Mouse (Mus musculus) cerebellum, adult 9-10 months (tissue): Measurements from ENCODE around the gene Atrnl1.
"Not testable (repeated sequence)": the region's sequence is repeated elsewhere in the genome, so short reads cannot be mapped to it uniquely, and the experiment has no call there.

Experiments used
- DNase-seq: peaks from one replicate; pipeline ENCODE4 v3.0.0; 2022

Gene Atrnl1

DNA sequence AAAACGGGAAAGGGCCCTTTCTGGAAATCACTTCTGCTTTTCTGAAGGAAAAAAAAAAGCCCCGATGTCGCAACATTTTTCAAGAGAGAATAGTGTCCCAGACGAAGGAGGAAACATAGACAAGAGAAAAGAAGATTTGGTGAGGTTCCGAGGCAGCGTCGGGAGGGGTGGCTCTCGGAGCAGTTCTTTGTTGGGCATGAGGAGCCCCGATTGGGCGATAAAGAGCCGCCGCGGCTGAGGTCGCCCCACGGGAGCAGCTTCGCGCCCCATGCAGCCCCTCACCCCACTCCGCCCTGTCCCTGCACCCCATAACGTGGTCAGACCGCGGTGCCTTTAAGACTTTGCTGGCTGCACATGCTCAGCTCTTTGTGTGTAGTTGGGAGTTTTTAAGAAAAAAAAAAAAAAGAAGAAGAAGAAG is 767 bp upstream of the Atrnl1 start:
- peak; percentile 4 for DNase-seq

DNA sequence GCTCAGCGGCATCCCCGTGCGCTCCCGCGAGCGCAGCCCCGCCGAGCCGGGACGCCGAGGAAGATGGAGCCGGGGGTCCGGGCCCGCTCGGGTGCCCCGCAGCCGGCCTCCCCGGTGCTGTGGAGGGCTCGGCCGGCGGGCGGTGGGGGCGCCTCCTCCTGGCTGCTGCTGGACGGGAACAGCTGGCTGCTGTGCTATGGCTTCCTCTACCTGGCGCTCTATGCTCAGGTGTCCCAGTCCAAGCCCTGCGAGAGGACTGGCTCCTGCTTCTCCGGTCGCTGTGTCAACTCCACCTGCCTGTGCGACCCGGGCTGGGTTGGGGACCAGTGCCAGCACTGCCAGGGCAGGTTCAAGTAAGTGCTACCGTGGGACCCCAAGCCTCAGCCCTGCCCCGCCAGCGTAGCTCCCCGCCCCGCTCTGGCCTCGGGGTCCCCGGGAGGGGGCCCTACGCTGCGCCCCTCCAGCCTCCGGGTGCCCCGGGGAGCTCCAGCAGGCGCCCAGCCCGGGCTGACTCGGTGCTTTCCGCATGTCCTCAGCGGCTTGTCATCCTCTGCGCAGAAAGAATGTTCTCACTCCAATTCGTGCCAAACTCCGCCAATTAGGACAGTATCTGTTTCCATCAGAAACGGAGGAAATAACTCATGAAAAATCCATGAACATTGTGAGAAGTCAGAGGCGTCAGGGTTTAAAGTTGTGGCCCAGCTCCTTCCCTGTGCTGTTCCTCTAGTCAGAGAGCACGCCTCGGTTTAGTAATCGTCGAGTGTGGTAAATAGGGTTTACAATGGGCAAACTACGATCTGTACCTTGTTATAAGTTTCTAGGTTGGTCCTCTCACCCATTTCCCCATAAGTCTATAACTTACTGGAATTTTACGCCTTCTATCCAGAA is 701 bp downstream of the Atrnl1 start:
- peak; percentile 8 for DNase-seq

DNA sequence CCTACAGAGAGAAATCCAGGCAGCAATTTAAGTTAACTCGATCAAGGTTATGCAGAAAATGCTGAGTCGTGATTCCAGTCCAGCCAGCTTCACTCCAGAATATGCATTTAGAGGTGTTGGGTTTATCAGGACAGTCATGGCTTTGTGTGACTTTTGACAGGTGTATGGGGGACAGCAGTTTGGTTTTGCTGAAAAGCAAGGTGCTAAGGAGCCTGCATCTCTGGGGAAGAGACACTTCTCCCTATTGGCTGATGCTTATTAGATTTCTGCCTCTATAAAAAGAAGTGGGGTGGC is 1.3 kb downstream of the Atrnl1 start:
- no peak for DNase-seq

DNA sequence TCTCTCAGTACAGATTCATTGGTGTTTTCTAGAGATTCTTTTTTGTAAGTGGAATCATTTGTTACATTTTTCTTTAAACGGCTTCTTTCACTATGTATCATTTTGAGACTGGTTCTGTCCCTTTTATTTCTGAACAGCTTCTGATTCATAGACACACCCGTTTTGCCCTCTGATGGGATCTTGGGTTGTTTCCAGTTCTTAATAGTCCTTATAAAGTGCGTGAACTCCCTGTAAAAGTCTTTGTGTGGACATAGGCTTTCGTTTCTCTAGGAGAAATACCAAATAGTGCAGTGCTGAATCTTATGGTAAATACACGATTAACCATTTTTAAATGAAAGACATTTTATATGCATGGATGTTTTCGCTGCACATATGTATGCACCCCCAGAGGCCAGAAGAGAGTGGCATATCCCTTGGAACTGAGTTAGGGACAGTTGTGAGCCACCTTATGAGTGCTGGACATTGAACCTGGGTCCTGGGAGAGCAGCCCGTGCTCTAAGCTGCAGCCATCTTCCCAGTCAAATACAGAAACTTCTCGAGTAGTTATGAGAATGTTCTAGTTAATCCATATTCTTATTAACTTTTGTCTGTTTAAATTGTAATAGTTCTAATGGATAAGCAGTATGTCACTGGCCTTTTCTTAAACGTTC is 5.3 kb downstream of the Atrnl1 start:
- DNase-seq, result no peak

DNA sequence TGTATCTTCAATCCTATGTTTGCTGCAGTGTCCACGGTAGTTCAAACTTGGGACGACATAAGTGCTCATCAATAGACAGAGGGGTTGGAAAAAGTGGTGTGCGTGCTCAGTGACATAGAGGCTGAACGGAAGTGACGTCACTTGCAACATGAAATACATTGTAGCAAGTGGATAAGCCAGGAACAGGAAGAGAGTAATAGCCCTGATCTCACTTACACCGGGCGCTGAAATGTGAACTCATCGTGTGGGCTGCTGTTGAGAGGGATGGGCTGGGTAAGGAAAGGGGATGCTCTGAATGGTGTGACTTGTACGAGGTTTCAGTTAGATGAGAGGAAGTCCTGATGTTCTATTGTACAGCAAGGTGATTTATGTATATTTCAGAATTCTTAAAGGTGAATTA is 8.3 kb downstream of the Atrnl1 start:
- no peak for DNase-seq

DNA sequence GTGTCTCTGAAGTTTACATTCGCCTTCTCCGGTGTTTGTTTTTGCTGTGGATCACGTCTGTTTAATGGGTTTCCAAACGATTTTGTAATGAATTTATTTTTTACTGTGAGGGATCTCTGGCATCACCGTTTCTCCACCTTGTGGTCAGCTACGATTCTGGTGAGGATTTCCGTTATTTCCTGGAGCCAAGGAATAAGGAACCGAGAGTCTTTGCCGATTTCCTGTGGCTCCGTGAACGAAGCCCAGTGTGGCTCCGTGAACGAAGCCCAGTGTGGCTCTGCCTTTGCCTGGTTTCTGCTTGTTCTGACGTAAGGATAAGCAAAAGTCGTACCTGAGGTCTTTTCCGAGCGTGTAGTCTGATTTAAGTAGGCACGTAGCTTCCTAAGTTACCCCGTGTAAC is 11.0 kb downstream of the Atrnl1 start:
- no peak for DNase-seq

DNA sequence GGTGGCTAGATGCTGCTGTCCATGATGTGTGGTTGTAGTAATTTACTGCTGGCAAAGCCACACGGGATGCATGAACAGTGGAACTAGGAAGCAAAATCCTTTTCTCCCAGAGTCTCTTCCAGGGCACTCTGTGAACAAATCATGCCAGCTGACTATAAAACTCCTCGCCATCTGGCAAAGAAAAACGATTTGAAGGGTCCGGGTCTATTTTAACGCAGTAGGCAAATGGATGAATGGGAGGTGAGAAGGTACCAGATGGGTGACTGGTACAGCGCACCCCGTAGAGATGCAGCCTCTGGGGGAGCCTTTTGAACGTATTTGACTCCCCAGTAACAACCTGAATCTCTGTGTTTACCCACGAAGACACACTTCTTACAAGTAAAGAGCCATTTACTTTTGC is 14.9 kb downstream of the Atrnl1 start:
- DNase-seq, result no peak

DNA sequence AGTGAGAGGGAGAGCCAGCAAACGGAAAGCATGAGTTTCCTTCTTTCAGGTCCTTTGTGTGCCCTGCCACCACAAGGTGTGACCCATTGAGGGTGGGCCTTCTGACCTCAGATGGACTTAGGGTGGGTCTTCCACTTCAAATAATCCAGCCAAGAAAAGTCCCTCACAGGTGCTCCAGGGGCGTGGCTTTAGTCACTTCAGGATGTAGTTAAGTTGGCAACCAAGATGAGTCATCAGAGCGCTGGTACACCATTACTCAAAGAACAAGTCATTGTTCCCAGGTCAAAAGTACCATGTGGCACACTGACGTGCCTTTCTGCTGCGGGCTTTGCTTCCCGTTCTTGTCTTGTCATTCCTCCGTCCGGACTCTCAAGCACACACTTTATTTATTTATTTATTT is 16.4 kb downstream of the Atrnl1 start:
- no peak for DNase-seq

DNA sequence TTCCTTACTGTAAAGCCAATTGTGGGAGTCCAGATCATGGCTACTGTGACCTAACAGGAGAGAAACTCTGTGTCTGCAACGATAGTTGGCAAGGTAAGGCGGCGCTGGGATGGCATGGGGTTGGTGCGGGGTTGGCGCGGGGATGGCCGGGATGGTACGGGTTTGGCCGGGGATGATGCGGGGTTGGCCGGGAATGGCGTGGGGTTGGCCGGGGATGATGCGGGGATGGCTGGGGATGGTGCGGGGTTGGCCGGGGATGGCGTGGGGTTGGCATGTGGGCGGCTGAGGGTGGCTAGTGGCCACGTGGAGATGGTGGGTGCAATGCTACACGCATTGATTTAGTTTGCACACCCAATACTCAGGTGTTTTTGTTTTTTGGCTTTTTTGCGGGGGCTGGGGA is 31.7 kb downstream of the Atrnl1 start:
- no peak for DNase-seq

DNA sequence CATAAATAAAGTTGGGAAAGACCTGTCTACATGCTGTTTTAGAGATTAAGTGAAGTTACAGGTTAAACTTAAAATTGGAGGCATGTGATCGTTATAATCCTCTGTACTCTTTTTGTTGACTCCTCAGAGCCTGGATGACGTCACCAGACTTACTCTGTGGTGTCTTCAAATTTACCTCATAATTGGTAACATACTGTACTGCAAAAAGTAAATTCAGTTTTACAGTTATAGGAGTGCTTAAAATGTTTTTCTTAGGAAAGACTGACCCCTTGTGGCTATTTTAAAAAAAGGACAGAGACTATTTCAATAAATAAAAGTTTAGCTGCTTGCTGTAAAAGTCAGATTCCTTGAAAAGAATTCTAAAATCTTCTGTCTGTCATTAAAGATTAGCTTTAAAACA is 32.1 kb downstream of the Atrnl1 start:
- DNase-seq, result peak; percentile 41

DNA sequence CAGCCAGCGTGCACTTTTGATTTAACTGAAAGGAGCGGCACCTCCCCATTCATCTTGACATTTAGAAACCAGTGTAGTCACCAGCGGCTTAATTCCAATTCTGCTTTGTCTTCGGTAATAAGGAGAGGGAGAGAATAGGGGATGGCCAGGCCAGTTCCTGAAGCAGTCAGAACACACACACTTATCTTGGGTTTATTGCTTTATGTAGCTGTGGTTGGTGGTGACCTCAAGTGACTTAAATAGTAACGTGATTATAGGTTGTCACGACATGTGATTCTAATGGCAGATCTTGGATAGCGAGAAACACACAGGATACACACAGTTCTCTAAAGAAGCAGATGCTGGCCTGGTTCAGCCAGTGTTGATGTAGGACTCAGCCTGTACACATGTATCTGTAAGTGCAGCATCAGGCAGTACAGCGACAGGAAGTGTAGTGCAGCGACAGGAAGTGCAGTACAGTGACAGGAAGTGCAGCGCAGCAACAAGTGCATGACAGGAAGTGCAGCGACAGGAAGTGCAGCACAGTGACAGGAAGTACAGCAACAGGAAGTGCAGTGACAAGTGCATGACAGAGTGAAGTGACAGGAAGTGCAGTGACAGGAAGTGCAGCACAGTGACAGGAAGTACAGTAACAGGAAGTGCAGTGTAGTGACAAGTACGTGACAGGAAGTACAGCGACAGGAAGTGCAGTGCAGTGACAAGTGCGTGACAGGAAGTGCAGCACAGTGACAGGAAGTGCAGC is 37.5 kb downstream of the Atrnl1 start:
- no peak for DNase-seq

DNA sequence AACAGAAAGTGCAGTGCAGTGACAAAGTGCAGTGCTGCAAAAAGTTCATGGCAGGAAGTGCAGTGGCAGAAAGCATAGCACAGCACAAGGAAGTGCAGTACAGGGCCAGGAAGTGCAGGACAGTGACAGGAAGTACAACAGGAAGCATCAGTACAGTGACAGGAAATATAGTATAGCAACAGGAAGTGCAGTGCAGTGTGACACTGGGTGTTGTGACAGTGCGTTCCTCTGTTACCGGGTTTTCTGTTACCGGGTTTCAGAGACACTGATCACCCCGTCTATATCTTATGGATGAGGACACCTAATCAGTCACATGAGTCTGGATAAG is 38.1 kb downstream of the Atrnl1 start:
- no peak for DNase-seq

DNA sequence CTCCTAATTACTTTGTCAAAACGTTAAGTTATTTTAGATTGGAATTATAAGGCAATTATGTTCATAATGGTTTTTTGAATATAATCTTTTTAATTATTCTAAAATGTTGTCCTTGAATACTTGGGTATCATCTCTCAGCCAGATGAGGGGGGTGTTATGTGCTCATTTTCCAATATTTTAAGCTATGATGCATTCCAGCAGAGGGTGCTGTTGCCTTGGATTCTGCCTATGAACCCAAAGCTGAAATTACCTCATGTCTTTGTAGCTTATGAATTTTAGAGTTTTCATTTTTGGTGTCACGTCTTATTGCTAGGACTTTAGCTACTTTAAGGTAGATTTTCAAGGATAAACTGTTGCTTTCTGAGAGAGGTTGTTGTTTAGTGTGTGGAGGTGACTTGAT is 44.2 kb downstream of the Atrnl1 start:
- DNase-seq, result peak; percentile 49

DNA sequence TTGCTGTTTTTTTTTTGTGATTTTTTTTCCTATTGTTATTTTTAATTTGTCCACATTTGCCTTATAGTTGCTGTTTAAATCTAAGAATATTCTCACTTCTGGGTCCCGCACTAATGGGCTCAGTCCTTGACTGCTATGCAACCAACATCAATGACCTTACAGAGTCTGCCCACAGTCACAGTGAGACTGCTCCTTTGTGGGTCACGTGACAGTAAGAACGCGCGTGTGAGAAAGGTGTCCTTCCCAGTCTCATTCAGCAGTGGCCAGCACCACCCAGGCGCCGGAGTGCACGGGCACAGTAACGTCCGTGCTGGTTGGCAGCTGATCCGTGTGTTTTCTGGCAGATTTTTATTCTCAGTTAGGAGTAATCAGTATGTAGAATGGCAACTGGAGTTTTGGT is 44.7 kb downstream of the Atrnl1 start:
- DNase-seq, result peak; percentile 4

DNA sequence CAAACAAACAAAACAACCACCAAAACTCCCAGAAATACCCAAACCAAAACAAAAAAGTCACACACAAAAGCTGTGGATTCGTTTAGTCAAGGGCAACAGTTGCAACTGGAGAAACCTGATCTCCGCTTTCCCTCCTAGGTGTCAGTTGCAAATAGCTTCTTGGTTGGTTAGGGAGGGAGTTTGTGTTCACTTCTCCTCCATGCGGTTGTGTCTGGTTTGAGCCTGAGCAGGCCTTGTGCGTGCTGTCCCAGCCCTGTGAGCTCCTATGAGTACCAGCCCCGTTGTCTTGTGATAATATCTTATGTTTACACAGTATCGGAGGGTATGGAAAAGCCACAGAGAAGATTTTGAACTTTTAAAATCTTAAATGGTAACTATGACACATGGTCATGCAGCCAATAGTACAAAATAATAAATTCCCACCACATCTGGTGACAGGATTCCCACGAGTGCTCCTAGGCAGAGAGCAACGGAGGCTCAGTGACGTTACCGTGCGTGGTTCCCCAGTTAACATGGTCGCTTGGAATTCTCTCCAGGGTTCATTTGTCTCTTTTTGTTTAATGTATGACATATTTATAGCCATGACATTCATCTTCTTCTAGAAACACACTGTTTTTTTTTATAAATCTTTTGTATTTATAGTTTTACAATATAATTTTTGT is 46.7 kb downstream of the Atrnl1 start:
- no peak for DNase-seq

DNA sequence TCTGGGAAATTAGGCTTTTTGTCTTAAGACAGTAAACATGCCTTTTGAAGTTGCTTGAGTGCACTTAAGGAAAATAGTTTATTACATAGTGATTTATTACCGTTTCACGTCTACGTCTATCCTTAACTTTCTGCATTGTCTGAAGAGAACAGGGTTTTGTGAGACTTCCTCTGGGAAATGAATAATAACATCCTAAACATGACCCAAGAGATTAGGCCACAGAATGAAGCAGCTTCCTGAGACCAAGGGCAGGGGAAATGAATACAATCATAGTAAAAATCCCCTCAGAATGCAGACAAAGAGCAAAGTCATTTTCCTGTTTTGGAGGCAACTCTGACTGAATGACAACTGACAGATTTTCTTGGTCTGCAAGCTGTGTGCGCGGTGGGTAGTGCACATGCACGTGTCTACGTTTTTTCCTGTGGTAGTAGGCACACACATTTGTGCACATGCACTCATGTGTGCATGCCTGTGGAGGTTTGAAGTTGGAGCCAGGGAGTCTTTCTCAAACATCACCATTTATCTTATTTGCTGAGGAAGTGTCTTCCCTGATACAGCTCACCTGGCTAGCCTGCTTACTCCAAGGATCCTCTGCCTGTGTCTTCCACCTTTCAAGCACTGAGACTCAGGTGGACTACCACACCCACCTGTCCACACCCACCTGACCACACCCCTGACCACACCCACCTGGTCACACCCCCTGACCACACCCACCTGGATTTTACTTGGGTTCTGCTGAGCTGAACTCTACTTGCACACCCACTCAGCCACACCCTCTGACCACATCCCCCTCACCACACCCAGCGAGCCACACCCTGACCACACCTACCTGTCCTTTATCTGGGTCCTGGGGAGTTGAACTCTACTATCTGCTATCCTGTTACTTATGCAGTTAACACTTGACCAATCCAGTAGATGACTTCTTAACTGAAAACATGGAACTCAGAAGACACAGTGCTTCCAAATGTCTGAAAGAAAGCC is 47.6 kb downstream of the Atrnl1 start:
- no peak for DNase-seq

DNA sequence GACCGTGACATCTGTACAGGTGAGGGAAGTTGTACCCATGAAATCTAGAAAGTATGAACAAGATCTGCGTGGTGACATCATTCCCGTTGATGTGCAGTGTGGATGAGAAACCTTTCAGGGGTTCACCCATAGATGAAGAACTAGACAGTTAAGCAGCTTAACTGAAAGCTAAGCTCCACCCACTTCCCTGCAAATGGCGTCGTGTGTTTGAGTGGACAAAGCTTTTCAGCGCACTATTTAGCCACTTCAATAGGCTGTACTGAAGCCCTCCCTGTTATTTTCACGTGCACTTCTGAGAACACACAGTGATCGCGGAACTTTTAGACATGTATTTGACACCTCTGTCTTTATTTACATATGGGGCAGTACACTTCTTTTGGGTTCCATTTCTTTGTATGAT is 56.2 kb downstream of the Atrnl1 start:
- no peak for DNase-seq

DNA sequence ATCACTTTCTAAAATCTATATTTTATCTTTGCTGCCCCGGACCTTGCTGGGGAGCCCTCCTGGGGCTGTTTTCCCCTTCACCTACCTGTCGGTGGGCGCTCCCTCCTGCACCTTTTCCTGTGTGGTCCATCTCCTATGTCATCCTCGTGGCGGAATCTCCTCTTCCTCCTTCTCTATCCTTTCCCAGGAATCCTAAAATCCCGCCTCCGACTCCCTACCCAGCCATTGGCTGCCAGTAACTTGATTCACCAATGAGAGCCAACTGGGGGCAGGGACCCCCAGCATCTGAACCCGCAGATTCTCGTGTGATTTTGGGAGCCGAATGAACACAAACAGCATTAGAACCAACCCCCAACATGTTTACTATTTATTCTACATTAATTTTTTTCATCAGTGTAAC is 57.1 kb downstream of the Atrnl1 start:
- no peak for DNase-seq

DNA sequence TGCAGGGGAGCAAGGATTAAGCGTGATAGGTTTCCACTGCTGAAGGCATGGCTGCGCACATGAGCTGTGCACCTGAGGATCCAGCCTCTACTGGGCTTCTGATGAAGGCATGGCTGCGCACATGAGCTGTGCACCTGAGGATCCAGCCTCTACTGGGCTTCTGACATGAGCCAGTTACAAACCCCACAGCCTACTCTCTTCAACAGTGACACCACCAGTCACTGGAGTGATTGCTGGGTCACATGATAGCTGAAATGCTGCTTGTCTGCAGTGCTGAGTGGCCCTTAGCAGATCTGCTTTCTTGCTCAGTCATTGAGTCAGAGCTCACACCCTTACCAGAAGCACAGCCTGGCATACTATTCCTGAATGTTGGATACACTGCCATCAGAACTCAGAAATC is 68.6 kb downstream of the Atrnl1 start:
- DNase-seq, result no peak

DNA sequence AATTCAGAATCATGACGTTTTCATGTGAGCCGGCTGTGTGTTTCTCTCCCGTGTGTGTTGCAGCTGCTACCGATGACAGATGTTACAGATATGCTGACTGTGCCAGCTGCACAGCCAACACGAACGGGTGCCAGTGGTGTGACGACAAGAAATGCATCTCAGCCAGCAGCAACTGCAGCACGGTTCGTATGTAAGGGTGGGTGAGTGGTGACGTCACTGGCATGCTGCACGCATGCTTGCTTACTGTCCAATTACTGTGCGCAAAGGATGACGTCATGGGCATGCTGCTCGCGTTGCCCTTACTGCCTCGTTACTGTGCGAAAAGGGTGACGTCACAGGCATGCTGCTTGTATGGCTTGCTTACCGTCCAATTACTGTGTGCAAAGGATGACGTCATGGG is 75.8 kb downstream of the Atrnl1 start:
- DNase-seq, result no peak

DNA sequence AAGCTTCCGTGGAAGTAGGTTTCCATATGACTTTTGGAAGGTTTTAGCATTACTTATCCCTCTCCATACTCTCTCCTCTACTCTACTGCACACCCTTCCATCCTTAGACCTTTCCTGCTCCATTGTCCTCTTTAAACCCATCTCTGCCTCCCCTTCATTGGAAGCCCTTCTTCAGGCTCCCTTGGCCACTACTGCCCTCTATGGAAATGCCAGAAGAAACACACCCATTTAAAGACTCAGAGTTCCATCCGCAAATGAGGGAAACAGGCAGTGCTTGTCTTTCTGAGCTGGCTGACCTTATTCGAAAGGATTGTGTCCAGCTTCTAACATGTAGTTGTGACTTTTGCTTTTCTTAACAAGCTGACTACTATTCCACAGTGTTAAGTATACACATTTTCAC is 81.7 kb downstream of the Atrnl1 start:
- no peak for DNase-seq

DNA sequence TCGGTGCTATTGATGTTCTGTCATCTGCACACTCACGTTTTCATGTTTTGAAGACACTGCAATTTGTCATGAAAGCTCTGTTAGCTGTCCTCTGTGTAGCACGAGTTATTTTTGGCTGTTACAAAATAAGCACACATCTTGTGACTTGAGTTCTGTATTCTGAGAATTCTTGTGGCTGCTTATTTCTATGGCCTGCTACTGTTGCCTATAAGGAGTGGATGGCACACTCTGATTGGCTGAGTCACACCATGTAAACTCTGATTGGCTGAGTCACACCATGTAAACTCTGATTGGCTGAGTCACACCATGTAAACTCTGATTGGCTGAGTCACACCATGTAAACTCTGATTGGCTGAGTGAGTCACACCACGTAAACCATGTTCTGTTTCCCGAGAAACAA is 85.9 kb downstream of the Atrnl1 start:
- not testable (repeated sequence) for DNase-seq

DNA sequence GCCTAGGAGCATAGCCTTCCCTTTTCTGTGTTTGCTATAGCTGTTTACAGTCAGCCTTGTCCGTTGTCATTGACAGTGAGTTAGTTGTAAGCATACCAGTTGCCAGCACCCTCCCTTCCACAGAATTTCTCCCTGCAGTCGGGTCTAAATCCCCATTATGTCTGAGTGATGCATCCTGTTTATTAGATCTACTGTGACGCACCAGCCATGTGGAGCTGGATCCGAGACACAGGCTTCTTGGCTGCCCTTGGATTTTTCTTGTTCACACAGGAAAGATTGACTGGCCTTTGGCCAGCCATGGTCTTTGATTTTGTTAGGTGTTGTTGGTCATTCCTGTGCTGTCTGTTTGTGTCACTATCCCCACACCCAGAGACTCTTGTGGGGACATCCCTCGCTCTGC is 102.3 kb downstream of the Atrnl1 start:
- DNase-seq, result no peak
